Mouse (Mus musculus) heart, postnatal 36 days (tissue): ENCODE results near the gene Zbtb38. TPM values are rescaled to one million over a fixed set of nuclear protein-coding genes. Genes with fewer than 3 reads are reported as not detected.

Experiments used
- DNase-seq, 2 experiments: peaks; one replicate each; pipeline ENCODE4 v3.0.0; 2021 to 2022
- intact Hi-C: fragments of 180-260 bp; cut with DNase I; formaldehyde crosslinking; loops from one replicate; pipeline ENCODE4 v1.15.1; 2025
- total RNA-seq, 2 experiments: library from RNA; stranded (reverse); gene quantifications; 2 replicates each; pipeline ENCODE4 v1.2.3; 2021

Gene Zbtb38
- total RNA-seq, result 10 to 100 TPM; 39.1 to 39.8 TPM

- peak; percentile 84 to 89 for DNase-seq
- intact Hi-C loops, result no loop called here
Measured at GRCm38 (mm10) chr9:96752603-96753114, at the start of gene Zbtb38. TSS of gene Zbtb38 (minus strand) at chr9:96752831.

GRCm38 (mm10) chr9:96800131-96800825 lies 47.6 kb upstream of the Zbtb38 start:
- no peak for DNase-seq
- intact Hi-C loops, result no loop called here

DNA sequence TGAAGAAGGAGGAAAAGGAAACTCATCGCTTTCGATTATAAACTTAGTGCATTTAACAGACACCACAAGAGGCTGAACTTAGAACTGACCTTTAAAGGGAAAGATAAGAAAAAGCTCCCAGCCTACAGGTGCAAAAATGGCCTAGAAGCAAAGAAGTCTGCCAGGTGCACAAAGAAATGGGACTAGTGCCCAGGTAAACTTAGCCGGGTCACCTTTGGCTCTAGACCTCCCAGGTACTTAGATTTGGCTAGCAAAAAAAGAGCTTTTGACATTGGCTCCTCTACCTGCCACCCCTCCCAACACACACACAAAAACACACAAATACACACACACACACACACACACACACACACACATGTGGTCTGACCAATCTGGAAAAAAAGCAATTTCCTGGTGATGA lies 44.7 kb upstream of the Zbtb38 start:
- intact Hi-C loops, result no loop called here
- no peak for DNase-seq

GRCm38 (mm10) chr9:96795399-96795928 lies 42.8 kb upstream of the Zbtb38 start:
- intact Hi-C loops, result no loop called here
- peak; percentile 25 to 42 for DNase-seq

GRCm38 (mm10) chr9:96794601-96795000 lies 42.0 kb upstream of the Zbtb38 start:
- no peak for DNase-seq
- intact Hi-C loops, result no loop called here

GRCm38 (mm10) chr9:96792543-96792942 lies 39.9 kb upstream of the Zbtb38 start:
- intact Hi-C loops, result no loop called here
- DNase-seq, result no peak

DNA sequence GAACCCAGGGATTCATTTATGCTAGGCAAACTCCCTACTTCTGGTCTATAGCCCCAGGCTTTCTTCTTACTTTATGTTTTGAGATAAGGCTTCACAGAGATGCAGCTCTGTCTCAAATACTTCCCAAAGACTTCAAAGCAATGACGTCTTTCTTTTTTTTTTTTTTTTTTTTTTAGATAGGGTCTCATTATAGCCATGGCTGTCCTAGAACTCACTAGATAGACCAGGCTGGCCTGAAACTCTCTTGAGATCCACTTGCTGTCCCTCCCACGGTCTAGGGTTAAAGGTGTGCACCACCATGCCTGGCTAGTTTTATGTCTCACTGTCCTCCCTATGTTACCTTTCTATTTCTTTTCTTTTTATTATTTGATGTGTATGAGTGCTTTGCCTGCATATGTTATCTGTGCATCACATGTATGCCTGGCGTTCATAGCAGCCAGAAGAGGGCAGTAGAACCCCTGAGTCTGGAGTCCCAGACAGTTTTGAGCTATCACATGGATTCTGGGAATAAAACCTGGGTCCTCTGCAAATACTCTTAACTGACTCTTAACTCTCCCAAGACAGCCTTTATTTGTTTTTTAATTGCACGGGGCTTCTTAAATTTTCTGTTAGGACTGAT lies 37.9 kb upstream of the Zbtb38 start:
- no peak for DNase-seq
- intact Hi-C loops, result no loop called here

DNA sequence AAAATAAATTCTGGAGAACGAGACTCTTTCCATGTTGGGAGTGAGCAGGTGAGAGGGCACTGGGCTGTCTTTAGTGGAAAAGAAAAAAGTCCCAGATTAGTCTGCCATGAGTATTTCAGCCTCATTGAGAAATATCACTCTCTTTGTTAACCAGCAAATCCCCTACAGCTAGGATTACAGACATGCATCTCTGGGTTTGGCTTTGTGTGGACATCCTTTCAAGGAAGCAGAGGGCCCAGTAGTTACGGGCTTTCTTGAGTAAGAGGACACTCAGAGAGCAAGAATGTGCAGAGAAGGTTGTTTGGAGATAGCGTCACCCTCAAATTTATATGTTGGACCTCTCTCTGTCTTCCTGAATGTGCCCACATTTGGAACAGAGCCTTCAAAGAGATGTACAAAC lies 37.3 kb upstream of the Zbtb38 start:
- DNase-seq, result no peak
- intact Hi-C loops, result no loop called here

DNA sequence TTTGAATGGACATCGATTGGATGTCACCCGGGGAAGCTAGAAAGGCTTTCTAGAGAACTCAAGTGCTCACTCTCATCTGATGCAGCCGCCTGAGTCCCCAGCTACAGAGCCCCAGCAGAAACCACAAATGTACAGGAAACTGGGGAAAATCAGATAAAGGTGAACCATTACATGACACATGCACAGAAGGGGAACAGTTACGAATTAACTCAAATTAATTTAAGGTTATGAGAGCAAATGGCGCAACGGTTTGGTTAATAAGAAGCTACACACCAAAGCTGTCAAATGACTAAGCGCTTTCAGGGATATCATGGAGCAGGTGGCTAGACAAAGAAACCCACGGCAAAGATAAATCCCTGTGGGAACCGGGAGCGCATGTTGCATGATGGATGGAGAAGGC lies 35.2 kb upstream of the Zbtb38 start:
- DNase-seq, result no peak
- intact Hi-C loops, result no loop called here

- no peak for DNase-seq
Measured at GRCm38 (mm10) chr9:96785871-96786342, 33.3 kb upstream of the Zbtb38 start.

DNA sequence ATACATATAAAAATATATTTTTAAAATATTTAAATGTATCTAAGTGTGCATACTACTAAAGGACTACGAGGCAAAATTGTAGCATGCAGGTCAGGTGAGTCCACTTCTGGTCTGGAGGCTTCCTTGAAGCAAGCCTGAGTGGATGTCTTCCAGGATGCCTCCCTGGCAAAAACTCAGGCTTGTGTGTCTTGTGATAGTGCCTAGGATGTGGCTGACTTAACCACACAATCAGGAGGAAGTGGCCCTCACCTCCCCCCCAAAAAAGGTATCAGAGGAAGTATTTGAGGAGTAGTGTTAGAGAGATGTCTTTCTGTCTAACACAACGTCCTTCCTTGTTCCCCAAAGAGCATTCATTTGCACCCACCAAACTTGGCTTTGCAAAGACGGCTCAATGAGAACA lies 32.6 kb upstream of the Zbtb38 start:
- intact Hi-C loops, result no loop called here
- no peak for DNase-seq

More at GRCm38 (mm10) chr9:96785871-96786342, 33.3 kb upstream of the Zbtb38 start:
- intact Hi-C loops, result no loop called here

DNA sequence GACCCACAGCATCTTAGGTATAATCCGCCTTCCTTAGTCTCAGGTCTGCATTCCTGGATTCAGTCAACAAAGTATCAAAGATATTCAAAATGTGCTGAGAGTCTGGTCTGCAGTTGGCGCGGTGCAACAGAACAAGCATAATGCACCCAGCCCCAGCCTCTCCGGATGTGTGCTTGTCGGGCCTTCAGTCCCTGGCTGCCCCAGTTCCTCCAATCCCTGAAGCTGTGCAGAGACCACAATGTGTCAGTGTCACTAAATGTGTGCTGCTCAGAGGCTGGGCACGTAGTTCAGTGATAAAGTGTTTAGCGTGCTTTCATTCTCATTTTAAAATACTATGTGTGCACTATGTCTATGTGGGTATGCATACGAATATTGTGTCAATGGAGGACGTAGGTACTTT lies 31.0 kb upstream of the Zbtb38 start:
- intact Hi-C loops, result no loop called here
- no peak for DNase-seq

DNA sequence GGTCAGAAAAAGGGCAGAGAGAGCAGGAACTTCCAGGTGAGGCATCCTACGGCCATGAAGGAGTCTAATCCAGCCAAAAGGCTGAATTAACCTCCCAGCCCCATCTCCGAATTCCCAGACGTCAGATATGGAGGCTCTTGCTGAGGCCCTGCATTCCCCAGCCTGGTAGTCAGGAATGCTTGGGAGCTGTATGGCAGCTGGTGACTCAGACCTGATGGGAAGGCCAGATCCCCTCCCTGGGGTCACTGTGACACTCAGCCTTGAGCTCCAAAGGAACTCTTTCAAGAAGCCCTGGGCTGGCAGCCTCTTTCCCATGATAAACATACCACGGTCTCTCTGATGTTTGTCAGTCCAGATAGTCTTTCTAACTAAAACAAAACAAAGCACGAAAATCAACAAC lies 30.6 kb upstream of the Zbtb38 start:
- intact Hi-C loops, result no loop called here
- DNase-seq, result no peak

- intact Hi-C loops, result no loop called here
Measured at GRCm38 (mm10) chr9:96782062-96782461, 29.4 kb upstream of the Zbtb38 start.

GRCm38 (mm10) chr9:96773146-96773545 lies 20.5 kb upstream of the Zbtb38 start:
- intact Hi-C loops, result no loop called here
- no peak for DNase-seq

More at GRCm38 (mm10) chr9:96782062-96782461, 29.4 kb upstream of the Zbtb38 start:
- no peak for DNase-seq

GRCm38 (mm10) chr9:96770443-96770842 lies 17.8 kb upstream of the Zbtb38 start:
- intact Hi-C loops, result no loop called here
- DNase-seq, result no peak

DNA sequence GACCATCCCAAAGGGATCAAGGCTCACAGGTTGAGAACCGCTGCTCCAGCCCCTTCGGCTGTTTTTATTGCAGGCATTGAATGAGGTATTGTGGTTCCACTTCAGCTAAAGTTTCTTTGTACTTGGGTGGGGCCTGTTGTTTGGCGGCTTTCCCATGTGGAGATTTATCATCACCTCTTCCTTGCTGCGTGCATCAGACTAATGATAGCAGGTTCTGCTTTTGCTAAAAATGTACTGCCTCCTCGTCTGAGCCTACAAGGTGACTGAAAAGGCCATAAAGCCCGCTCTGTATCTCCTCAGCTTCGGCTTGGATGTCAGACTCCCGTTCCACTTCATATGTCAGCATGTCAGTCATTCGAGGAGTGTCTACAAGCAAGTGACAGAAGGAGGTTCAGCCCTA lies 17.0 kb upstream of the Zbtb38 start:
- DNase-seq, result no peak

GRCm38 (mm10) chr9:96767874-96768273 lies 15.2 kb upstream of the Zbtb38 start:
- intact Hi-C loops, result no loop called here
- DNase-seq, result no peak

More for the DNA sequence above, 17.0 kb upstream of the Zbtb38 start:
- intact Hi-C loops, result no loop called here

DNA sequence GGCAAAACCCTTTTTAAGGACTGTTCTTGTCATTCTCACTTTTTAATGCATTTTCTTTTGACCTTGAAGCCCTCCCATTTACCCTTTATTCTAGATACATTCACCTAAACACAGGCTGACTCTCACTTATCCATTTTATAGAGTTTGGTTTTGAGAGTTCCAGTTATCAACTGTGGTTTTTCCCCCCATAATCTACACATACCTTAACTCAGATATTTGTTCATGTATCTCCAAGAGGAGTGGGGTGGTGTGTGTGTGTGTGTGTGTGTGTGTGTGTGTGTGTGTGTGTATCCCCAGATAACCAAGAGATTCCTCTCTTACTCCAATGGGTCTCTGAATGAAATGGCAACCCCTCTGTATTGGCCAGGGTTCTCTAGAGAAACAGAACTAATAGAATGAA lies 13.4 kb upstream of the Zbtb38 start:
- intact Hi-C loops, result no loop called here
- no peak for DNase-seq

- DNase-seq, result no peak
- intact Hi-C loops, result no loop called here
Measured at GRCm38 (mm10) chr9:96765410-96765809, 12.8 kb upstream of the Zbtb38 start.

DNA sequence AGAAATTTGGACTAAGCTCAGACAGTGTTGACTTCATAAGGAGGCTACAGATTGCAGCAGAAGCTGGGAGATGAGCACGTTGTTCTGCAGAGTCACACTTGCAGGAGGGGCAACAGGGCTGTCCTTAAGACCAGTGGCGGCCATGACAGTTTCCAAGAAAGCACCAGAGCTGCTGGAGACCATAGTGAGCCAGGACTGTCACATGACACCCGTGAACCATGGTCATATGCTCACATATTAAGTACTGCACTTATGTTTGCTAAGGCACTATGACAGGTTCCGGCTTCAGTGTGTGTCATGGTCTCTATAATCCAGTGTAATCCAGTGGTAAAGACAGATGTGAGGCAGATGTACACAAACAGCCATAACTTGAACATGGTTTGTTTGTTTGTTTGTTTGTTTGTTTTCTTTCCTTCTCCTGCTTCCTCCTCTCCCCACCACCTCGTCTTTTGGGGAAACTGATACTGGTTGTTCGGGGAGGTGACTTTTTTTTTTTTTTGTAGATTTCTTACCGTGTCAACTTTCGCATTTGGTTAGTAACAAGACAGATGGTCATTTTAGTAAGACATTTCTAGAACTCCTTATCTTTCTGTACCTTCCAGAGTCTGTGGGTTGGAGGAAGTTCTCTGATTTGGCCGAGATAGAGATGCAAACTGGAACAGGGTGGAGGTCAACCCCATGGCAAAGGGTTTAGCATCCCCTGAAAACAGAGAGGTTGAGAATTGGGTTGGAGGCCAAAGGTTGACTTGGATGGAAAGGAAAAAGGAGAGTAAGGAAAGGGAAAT lies 11.4 kb upstream of the Zbtb38 start:
- no peak for DNase-seq
- intact Hi-C loops, result loop anchor here (5.0 kb wide), 2 partner anchors 53 to 192 kb away; no protein-coding TSS in a partner anchor
